Mouse (Mus musculus) stomach, postnatal 0 days (tissue): ENCODE data around the gene Ckb.

ENCODE experiments used
- CTCF ChIP-seq: IDR thresholded peaks from 2 replicates; pipeline ENCODE4 v1.5.1; 2016; ENCODE audit warnings: antibody characterized with exemption, low read depth, mild to moderate bottlenecking, moderate library complexity
- EP300 ChIP-seq: optimal IDR thresholded peaks from 2 replicates; pipeline ENCODE3; 2016; ENCODE audit warnings: antibody characterized with exemption

DNA sequence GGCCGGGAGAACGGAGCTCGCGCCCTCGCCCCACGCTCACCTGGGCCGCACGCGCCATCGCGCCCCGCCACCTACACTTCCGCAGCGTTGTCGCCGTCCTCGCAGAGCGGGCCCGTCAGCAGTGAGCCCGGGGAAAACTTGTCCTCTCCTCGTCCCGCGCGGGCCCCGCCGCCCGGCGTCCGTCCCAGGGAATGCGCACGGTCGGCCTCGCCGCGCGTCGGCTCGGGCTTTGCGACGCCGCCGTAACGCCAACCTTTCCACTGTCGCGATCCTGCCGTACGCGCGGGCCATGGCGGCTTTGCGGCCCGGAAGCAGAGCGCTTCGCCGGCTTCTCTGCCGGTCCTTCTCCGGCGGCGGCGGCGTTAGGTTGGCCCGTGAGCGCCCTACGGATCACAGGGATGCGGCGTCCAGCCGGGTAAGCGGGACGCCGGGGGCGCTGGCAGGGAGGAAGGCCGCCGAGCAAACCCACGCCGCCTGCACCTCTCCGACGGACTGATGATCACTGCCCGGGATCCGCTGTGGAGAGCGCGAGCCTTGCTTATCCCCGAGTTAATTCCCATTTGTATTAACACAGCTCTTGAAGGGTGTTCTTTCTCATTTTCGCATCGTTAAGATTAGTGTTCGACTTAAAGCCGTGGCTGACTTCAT, 41.0 kb upstream of the Ckb start, which contains the start of the genes Bag5 and Apopt1:
- TF ChIP-seq CTCF, result peak; percentile 47
- no peak for TF ChIP-seq EP300
